In the genomic region with DNA sequence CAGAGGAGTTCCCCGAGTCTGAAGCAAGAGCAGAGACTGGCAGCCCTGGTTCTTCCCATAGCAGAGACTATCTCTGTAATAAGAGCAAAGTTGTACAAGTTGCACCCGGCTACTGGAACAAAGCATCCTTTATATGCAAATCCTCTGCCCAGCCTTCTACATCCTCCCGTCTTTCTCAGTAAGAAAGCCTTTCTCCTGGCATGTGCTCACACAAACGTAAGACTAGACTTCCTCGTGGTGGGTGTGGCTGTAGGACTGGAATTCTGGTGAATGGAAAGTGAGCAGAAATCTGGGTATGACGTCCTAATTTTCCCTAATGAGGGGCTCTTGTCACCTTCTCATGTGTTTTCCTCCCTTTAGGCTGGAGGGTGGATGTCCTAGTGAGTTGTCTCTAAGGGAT, we compare ENCODE assay signal across 14 mouse cellular contexts.
"Had no signal": no experiment of that assay in that cellular context is flagged by ENCODE, and none has a peak within 500 bp of the region (broad histone marks: within the 10 kb centered on the region; RNA-seq: fewer than 3 reads in every experiment).

No protein-coding gene starts in this region.

- DNase-seq: kidney, adult 2 months; kidney, postnatal 25 days; layer of hippocampus, adult 9-11 months; layer of hippocampus, postnatal 36 days; lung, embryonic 14.5 days; lung, postnatal 10 days; lung, postnatal 4 days; right cerebral cortex, postnatal 14 days; thymus, postnatal 36 days had no signal

- H3K9me3 ChIP-seq: limb, embryonic 15.5 days; liver, embryonic 12.5 days; megakaryocyte, embryonic 14.5 days; midbrain, embryonic 15.5 days had no signal

- H3K4me1 ChIP-seq: limb, embryonic 15.5 days; liver, embryonic 12.5 days; midbrain, embryonic 15.5 days had no signal

- H3K4me2 ChIP-seq: limb, embryonic 15.5 days; liver, embryonic 12.5 days; lung, embryonic 14.5 days; midbrain, embryonic 11.5 days; midbrain, embryonic 15.5 days had no signal

- H3K4me3 ChIP-seq: limb, embryonic 15.5 days; liver, embryonic 12.5 days; megakaryocyte, embryonic 14.5 days; midbrain, embryonic 15.5 days had no signal

- H3K27me3 ChIP-seq: limb, embryonic 15.5 days; liver, embryonic 12.5 days; midbrain, embryonic 15.5 days had no signal

- ATAC-seq: liver, embryonic 12.5 days; midbrain, embryonic 15.5 days had no signal

- H3K27ac ChIP-seq: limb, embryonic 15.5 days; liver, embryonic 12.5 days; midbrain, embryonic 15.5 days had no signal

- H3K36me3 ChIP-seq: liver, embryonic 12.5 days; midbrain, embryonic 15.5 days had no signal

- H3K9ac ChIP-seq: limb, embryonic 15.5 days; liver, embryonic 12.5 days; lung, embryonic 14.5 days; midbrain, embryonic 15.5 days had no signal
